Mouse (Mus musculus) frontal cortex, postnatal 14 days (tissue): ENCODE measurements around the gene Srxn1.
"Not testable (repeated sequence)": the region's sequence is repeated elsewhere in the genome, so short reads cannot be mapped to it uniquely, and the experiment has no call there.

ENCODE experiments used
- DNase-seq, 2 experiments: peaks; one replicate each; pipeline ENCODE4 v3.0.0; 2022; ENCODE audit warnings: low spot score in 2 of 2

The Srxn1 gene

DNA sequence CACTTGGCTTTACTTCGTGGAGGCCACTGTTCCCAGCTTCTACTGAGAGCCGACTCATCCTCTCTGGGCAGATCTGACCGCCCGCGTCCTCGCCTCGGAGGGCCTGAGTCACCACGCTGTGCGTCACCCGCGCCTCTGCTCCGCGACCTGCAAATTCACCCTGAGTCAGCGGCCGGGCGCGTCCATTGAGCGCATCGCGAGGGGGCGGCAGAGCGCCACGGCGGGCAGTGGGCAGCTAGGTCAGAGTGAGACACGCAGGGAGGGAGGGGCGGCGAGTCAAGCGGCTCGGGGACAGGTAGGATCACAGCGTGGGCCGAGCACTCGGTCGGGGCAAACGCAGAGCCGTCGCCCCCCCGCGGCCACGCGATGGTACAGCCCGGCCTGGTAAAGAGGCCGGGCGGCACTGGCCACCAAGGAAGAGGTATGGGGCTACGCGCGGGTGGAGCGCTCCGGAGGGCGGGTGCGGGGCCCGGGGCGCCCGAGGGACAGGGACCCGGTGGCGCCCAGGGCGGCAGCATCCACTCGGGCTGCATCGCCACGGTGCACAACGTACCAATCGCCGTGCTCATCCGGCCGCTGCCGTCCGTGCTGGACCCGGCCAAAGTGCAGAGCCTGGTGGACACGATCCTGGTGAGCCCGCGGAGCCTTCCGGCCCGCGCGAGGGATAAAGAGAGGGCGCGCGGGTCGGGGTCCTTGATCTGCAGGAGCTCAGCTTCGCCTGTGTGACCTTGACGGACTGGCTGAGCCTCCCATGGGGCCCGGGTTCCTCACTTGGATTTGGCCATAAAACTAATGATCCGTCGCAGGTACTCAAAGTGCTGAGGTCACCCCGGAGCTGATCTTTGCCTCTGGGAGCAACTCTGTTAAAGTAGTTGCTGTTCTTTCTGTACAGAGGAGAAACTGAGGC is at the start of gene Srxn1:
Gene Srxn1, plus strand, starts transcription at position 199 of the 907 bp plus-strand sequence.
- peak; percentile 66 to 70 for DNase-seq

DNA sequence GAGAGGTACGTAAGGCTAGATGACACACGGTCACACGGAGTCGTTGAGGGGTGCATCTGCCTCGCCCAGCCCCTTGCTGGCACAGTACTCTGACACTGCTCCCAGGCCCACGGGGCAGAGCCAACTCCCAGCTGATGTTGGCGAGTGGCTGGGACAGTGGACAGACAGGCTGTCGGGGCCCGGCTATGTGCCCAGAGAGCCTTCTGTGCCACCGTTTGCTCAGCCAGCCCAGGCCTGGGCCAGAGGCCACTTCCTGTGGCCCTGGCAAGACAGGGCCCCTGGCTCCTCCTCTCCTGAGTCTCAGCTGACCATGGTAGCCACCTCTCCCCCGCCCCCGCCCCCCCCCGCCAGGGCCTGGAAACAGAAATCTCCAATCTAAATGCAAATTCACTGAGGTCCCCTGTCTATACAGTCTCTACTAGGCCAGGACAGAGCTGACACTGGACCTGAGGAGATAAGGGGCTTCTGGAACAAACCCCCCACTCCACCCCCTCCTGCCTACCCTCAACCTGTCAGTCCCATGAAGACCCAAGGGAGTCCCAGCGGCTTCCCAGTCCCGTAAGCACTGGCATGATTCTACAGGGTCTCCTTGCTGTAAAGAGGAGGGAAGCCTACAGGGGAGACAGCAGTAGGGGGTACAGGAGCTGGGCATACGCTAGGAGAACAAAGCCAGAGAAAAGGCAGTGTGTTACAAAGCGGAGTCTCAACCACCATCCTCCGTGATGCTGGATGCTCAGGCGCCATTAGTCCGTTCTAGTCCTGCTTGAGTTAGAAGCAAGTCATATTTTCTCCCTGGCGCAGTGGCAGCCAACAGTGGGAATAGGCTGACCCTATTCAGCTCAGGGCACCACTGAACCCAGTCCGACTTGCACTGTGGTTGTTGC is 48.7 kb upstream of the Srxn1 start:
- DNase-seq = no peak

DNA sequence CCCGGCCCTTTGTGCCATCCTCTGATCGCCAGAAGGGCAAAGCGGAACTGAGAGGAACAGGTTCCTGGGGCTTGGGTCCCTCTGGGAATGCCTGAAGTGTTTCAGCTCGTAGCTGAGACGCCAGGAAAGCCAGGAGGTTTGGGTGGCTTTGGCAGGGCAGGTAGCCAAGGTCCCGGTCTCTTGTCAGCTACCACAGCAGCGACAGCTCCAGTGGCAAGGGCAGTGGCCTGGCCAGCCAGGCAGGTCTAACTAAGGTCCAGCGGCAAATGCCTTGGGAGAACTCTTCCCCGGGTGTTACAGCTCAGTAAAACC is 48.1 kb upstream of the Srxn1 start:
- DNase-seq = no peak

DNA sequence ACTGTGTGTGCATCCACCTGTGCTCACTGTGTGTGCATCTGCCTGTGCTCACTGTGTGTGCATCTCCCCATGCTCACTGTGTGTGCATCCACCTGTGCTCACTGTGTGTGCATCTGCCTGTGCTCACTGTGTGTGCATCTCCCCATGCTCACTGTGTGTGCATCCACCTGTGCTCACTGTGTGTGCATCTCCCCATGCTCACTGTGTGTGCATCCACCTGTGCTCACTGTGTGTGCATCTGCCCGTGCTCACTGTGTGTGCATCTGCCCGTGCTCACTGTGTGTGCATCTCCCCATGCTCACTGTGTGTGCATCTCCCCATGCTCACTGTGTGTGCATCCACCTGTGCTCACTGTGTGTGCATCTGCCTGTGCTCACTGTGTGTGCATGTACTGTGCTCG is 42.5 kb upstream of the Srxn1 start:
- DNase-seq = not testable (repeated sequence)

DNA sequence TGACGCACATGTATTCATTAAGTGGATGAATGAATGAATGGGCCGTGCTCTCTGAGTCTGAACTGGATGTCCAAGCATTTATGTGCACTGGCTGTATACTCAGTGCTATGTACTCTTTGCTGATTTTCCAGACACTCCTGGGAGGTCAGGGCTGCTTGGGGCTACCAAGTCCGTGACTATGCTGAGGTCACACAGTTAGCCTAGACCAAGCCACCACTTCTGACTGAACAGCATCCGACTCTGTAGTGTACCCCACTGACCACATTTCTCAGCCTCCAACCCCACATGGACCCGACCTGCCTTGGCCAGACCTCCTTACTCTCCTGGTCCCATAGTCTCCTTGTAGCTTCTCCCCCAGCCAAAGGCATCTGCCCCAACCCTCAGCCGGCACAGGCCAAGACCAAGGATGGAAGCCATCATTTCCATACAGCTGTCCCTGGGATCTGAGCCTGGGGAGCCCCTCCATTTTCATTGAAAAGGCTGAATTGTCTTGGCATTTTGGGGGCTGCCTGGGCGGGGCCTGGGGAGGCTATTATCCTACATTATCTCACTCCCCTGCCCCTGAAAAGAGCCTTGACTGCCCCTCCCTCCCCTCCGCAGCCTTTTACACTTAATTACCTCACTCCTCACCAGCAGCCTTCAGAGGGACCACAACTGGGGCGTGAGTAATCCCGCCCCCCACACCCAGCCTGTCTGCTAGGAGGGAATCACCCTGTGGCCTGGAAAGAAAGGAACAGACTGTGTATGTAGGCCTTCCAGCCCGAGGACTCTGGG is 36.5 kb upstream of the Srxn1 start:
- no peak for DNase-seq

DNA sequence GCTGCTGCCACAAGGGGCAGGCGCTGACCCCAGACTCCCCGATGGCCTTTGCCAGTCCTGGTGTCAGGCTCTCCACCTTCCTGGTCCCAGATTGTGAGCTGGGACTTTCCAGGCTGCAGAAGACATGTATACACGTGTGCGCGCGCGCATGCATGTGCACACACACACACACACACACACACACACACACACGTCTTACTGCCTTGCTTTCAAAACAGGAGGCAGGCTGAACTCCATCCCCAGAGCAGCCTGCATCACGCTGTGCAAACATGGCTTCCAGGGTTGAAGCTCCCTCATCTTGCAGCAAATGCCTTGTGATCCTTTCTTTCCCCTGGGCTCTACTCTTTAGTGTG is 35.9 kb upstream of the Srxn1 start:
- no peak for DNase-seq

DNA sequence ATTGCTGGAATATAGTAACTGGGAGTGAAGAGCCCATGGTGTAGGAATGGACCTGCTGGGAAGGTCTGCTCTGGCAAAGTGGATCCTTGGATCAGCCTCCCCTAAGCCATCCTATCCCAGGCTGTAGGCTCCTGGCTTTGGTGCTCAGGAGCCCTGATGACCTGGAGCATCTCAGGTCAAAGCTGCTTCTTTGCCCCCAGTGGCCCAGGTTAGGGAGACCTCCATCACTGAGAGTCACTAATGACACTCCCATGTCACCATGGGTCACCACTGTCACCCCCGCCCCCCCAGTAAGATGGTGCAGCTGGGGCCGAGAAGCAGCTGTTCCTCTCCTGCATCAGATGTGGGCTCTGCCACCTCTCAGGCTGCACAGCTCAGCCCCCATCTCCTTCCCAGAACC is 35.4 kb upstream of the Srxn1 start:
- no peak for DNase-seq

DNA sequence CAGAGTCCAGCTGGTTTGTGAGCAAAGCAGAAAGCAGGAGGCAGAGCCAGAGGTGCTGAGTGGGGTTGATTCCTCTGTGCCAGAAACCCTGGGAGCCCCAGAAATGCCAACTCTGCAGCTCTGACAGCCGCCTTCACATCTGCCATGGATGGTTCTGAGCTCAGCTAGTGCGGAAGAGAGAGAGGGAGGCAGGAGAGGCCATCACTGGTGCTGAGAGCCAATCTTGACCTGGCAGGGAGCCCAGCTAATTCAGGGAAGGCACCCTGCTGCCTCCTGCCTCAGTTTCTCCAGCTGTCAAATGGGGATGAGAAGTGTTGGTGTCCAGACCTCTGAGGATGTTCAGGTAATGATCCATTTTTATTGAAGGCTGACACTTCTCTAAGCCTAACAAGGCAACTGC is 30.8 kb upstream of the Srxn1 start:
- DNase-seq = no peak

DNA sequence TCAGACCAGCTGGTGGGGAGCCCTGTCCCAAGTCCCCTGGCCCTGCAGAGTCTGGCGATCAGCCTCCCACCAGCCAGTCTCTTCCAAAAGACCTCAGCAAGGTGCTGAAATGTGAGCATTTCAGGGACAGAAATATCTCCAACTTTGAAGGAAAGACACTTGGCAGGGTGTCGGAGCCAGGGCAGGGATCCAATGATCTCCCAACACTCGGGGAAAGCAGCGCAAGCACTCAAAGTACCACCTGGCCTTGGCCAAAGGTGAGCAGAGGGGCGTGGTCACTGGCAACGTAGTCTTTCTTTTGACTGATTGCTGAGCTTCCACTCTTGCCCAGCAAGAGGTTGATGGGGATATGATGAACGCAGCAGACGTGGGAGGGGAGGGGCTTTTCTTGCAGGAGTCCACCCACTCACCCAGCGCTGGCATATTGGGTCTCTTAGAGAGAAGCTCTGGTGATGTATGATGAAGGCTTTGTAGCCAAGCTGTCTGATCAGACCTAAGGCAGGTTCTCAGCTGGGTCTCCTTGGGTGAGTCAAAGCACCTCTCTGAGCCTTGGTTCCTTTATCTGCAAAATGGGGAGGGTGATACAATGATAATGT is 29.9 kb upstream of the Srxn1 start:
- no peak for DNase-seq

DNA sequence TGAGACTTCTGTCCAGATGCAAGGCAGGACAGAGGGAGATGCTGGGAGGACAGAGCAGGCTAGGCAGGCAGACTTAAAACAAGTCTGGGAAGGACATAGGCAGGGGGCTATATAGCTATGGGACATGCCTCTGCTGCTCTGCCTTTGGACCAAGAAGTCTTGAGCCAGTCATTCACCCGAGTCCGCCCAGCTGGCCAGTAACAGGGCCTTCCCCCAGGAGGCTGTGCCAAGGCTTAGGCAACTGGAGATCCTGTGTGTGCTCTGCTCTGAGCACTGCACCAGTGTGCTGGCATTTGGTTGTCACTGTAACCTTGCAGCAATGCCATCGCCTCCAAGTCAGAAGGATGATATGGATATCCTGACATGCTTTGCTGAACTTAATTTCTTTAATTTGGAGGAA is 28.0 kb upstream of the Srxn1 start:
- no peak for DNase-seq

DNA sequence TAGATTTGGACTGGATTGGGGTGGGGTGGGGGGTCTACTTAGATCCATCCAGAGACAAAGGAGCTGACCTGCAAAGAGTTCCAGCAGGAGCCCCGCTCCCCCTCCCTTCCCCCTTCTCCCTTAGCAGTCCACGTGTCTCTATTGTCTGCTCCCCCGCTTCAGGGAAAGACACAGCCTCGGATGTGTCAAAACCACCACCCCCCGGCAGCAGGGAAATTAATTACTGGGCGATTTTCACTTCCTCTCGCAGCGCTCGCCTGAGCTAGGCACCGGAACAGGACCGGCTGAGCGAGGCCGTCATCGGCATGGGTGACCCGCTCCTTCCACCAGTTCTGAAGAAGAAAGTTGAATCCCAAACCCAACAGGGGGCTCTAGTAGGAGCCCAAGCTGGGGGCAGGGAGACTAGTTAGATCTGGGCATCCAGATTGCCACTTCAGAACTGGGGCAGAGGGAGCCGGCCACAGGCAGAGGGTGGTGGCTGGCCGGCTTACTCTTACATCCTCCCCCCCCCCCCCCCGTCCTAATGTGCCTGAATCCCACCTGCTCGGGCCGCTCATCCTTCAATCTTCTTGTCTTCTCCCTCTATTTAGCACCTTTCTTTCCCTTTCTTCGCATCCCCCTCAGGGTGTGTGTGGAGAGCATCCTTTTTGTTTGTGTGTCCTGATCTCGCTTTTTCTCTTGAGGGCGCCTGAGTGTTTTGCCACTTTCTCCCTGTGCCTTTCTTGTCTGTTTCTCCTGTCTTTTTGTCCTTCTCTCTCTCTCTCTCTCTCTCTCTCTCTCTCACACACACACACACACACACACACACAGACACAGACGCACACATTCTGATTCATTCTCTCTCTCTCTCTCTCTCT is 24.4 kb upstream of the Srxn1 start, which contains the start of gene Scrt2:
Gene Scrt2, plus strand, starts transcription at position 845 of the 857 bp plus-strand sequence.
- no peak for DNase-seq

DNA sequence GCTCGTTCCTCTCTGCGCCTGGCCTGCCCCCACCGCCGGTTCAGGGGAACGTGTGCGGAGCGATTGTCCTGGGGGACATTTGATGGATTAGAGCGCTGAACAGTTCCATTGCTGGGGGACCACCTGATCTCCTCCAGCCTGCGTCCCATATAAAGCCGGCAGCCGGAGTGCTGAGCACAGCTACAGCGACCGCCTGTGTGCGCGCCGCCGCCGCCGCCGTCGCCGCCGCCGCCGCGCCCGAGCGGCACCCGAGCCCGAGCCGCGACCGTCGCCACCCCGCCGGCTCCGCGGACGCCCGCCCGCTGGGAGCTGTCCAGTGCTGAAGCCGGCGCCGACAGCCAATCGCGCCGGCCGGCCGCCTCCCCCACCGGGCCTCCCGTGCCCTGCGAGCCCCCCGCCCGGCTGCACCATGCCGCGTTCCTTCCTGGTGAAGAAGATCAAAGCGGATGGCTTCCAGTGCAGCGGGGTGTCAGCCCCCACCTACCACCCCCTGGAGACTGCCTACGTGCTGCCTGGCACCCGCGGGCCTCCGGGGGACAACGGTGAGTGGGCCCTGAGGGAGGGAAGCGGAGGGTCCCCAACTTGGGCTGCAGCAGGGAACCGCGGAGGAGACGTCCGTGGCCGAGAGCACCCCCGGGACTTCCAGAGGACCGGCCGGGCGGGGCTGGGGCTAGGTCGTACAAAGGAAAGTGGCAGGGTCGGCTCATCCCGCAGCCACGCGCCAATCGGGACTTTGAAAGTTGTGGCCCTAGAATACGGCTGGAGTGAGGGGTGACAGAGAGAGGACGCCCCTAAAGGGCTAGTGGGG is 23.5 kb upstream of the Srxn1 start:
- DNase-seq = no peak

DNA sequence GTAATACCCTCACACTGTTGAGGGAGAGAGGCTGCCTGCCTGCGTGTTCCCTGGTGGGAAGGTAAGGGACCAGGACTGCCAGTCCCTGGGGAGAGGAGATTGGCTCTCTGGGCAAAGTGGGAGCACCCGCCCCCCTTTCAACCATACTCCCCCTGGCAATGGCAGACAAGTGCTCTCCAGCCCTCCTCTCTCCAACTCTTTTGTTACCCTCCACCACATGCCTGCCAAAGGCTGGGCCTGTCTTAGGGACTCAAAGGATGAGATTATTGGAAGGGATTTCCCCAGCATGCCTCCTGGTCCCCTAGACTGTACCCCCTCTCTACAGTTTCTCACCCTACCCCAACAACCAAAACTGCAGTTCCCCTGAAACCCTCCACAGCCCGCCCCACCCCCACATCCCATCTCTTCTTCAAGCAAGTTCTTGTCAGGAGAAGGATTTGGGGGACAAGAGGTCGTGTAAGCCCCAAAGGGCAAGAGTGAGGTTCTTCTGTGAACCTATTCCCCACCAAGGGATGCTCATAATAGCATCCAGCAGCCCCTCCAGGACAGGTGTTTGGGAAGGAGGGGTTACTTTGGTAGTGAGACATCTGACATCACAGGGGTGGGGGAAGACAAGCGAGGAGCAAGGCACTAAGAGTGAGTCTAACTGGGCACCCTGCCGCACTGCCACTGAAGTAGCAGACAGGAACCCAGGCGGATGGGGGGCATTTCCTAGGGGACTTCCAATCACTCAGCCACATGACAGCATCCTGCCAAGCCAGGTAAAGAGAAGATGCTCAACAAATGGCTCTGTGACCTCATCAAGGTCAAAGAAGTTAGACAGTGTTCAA is 22.6 kb upstream of the Srxn1 start:
- DNase-seq = no peak

DNA sequence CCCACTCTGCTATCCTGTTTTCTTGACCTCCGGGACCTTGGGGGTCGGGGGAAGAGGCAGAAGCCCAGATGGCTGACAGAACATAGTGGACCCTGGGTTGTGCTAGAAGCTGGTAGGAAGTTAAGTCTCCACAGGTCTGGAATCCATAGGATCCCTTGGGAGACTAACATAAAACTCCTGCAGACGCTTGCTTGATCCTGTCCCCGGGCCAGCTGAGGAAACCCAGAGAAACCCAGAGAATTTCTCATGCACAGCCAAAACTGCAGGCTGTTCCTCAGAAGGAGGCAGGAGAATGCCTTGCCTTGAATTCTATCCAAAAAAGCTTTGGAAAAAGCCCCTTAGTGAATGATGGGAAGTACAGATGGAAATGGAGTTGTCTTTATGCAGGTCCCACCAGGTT is 21.9 kb upstream of the Srxn1 start:
- no peak for DNase-seq

DNA sequence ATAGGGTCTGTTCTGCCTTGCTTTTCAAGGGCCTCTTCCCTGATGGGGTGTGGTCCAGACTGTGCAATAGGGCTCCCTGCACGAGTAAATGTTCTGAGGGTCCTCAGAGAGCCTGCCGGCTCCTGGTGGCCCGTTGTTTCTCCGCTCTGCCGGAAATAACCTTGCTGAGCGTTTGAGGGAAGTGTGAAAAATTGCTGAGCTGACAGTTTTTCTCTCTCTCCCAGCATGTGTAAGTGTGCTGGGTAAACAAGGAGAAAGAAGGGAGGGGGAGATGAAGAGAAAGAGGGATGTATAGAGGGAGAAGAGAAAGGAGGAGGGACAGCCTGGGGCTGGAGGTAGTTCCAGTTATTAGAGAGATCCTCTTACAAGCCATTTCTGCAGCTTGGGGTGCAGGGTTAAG is 21.0 kb upstream of the Srxn1 start:
- DNase-seq = no peak

DNA sequence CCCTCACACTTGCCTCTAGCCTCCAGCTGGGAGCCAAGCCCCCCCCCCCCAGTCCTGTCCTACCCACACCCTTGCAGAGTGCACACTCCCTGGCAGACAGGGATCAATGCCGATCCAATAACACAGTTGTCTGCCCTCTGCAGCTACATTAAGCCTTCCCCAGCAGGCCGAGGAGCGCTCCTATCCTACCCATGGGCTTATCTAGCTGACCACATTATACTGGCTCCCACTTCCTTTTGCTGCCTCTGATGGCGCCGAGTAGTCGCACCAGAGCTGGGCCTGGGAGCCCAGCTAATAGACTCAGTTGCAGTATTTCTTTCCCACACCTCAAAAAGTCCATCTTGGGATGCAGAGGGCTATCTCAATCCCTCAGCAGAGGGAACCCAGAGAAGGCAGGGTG is 19.9 kb upstream of the Srxn1 start:
- no peak for DNase-seq

DNA sequence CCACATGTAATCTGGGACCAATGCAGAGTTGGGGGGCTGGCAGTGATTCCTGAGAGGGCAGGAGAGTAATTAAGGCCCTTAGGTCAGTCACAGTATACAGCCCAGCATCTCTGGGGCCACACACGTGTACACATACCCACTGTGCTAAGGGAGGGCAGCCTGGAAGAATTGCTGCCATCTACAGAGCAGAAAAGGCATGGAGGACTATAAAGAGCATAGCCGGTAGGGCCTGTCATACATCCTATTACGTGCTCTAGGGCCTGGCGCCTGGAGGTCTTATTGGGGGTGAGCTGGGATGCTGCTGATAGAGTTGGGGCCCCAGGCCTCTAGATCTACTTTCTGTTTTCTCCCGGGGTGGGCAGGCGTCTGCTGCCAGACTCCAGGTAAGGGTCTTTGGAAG is 18.9 kb upstream of the Srxn1 start:
- no peak for DNase-seq

DNA sequence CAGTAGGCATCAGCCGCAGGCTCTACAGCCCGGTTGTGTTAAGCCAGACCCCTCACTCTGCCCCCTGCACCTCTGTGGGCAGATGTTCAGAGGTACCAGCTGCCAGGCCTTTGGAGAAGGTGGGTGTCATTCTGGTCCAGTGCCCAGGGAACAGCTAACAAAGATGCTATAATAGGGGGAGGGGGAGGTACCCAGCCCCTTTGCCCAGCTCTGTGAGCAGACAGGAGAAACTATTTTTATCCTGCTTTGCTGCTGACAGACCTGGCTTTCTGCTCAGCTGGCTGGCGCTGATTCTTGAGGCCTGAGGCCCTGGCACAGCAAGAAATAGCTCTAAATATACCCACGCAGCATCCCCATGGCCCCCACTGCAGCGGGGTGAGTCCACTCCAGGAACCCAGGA is 18.2 kb upstream of the Srxn1 start:
- DNase-seq = no peak

DNA sequence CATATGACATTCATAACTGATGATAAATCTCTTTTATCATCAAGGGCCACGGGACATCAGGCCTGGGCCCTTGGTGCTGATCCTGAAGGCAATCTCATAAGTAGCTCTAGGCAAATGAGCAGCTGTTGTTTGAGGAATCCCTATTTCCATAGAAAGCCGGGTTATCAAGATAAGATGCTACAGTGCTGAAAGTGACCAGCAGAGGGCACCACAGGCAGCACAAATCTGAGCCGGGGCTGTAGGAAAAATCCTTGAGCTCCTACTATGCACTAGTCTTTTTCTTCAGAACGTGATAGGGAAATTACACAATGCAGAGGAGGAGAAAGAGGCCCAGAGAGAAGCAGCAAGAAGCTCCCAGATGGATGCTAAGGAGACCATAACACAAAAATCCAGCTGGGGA is 16.2 kb upstream of the Srxn1 start:
- DNase-seq = peak in 1 of 2 experiments; percentile 72
